Mouse (Mus musculus): ENCODE results near the gene Sh3bgrl2. TPM values are rescaled to one million over a fixed set of nuclear protein-coding genes. Genes with fewer than 3 reads are reported as not detected.

Gene Sh3bgrl2
- polyA plus RNA-seq, 2 experiments from 2014 or later, result 7.2 to 11.8 TPM

- ATAC-seq, result no peak
Measured at GRCm38 (mm10) chr9:83631920-83632319, 83.8 kb downstream of the Sh3bgrl2 start.

- ATAC-seq, result no peak
Measured at GRCm38 (mm10) chr9:83634703-83635102, 86.6 kb downstream of the Sh3bgrl2 start.

- no peak for ATAC-seq
Measured at GRCm38 (mm10) chr9:83635997-83636396, 87.9 kb downstream of the Sh3bgrl2 start.

GRCm38 (mm10) chr9:83643139-83643538, 95.0 kb downstream of the Sh3bgrl2 start:
- ATAC-seq, result no peak

DNA sequence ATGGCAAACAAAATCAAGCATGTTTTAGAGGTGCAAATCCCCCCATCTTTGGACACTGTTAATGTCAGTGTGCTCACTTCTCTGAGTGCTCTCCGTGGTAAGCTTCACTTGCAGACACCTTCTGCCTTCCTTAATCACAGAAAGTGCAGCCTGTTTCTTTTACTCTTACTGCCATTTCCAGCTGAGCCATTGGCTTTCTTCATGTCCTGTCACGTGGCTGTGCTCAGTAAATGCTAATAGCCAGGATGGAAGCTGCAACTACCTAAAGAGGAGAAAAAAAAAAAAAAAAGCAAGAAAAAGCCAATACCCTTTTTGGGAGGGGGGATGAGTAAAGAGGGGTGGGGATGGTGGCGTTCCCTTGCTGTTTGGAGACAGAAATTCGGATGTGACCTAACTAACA, 95.7 kb downstream of the Sh3bgrl2 start:
- no peak for ATAC-seq

- ATAC-seq, result no peak
Measured at GRCm38 (mm10) chr9:83646215-83646614, 98.1 kb downstream of the Sh3bgrl2 start.

DNA sequence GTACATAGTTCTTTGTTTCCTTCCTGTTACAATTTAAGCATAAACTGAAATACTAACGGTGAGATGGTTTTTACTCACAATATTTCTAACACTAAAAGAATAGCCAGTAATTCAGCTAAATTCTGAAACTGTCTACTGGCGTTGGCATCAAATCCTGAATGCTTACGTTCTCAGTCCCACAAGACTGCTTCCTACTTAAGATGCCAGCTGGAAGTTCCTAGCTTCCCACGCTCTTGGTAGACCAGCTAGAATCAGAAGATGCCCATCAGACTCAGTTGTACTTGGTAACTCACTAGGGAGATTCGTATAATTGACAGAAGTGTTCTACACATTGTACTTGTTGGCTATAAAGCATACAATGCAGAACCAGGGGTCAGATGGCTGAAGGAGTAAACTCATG, 98.6 kb downstream of the Sh3bgrl2 start:
- no peak for ATAC-seq

GRCm38 (mm10) chr9:83647919-83648705, 100.0 kb downstream of the Sh3bgrl2 start:
- ATAC-seq, result no peak

- no peak for ATAC-seq
Measured at GRCm38 (mm10) chr9:83648733-83649132, 100.6 kb downstream of the Sh3bgrl2 start.

- ATAC-seq, result no peak
Measured at GRCm38 (mm10) chr9:83652015-83652414, 103.9 kb downstream of the Sh3bgrl2 start.

GRCm38 (mm10) chr9:83652590-83653172, 104.6 kb downstream of the Sh3bgrl2 start:
- ATAC-seq, result peak; percentile 81

DNA sequence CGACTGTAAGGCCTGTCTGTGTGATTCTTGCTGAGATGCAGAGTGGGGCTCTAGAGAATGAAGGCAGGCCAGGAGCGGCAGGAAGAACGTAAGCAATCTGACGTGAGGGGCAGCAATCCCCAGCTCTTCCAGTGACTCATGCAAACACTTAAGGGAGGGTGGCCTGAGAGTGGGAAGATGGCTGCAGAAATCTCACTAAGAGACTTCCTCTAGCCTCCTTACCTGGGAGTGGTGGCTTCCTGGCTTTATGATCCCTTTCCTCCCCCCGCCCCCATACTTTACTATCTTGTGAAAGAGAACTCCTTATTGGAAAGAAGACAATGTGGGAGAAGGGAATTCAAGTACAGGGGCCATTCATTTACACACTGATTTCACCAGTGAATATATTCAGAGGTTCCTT, 106.5 kb downstream of the Sh3bgrl2 start:
- ATAC-seq, result no peak

GRCm38 (mm10) chr9:83656960-83657651, 109.0 kb downstream of the Sh3bgrl2 start:
- ATAC-seq, result no peak

DNA sequence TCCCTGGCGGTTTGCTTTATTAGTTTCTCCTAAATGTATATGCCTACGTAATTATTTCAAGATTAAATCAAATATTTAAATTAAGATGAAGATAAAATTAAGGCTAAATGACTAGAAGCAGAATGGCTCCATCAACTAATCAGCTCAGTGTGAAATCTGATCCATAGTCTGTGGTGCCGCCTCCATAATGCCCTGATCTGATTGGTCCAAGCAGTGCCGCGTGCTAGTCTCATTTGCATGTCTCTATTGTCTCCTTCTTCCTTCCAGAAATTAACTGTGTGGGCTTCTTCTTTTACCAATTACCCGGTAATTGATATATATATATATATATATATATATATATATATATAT, 109.5 kb downstream of the Sh3bgrl2 start:
- no peak for ATAC-seq

DNA sequence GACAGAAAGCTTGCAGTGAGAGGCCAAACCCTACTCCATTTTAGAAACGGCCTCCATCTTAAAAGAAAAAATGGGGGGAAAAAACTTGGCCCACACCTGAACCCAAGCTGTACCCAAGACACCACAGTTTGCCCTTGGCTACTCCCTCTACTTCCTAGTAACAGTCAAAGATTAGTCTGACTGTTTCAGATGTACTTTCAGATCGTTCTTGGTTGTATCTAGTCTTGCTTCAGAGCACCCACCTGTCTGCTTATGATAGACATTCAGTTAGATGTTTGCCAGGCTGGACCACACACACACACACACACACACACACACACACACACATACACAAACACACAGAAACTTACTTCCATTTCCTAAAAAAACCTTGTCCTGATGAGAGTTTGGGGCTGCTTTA, 111.0 kb downstream of the Sh3bgrl2 start:
- no peak for ATAC-seq

DNA sequence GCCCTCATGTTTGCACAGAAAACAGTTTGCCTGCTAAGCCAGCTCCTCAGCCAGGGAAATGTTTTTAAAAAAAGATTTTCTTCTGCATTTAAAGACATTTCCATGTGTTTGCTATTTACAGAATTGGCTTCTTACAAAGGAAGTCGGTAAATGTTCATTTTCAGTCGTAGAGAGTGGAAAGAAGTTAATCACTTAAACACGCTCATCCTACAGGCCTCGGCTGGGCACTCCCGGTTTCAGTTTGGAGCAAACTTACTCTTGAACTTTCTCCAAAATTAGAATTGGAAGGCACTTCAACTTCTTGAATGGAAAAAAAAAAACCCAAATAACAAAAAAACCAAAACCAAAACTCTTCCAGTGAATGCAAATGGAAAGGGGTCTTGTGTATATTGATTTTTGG, 113.7 kb downstream of the Sh3bgrl2 start:
- ATAC-seq, result no peak

GRCm38 (mm10) chr9:83663981-83664897, 116.1 kb downstream of the Sh3bgrl2 start:
- no peak for ATAC-seq

DNA sequence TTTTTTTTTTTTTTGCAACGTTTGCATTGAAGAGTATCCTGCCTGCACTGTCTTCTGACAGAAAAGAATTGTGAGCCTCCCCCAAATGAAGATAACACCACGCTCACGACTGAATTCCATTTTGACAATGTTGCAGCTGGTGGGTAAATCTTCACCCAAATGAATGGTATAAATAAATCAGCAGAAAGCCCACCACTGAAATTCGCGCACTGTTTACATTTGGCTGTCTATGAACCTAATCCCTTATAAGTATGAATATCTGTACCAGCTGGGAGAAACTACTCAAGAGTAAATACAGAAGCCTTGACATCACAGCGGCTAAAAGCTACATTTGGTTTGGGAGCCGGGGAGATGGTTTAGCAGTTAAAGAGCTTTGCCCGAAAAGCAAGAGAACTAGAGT, 116.8 kb downstream of the Sh3bgrl2 start:
- no peak for ATAC-seq

- ATAC-seq, result no peak
Measured at GRCm38 (mm10) chr9:83667031-83667430, 118.9 kb downstream of the Sh3bgrl2 start.

DNA sequence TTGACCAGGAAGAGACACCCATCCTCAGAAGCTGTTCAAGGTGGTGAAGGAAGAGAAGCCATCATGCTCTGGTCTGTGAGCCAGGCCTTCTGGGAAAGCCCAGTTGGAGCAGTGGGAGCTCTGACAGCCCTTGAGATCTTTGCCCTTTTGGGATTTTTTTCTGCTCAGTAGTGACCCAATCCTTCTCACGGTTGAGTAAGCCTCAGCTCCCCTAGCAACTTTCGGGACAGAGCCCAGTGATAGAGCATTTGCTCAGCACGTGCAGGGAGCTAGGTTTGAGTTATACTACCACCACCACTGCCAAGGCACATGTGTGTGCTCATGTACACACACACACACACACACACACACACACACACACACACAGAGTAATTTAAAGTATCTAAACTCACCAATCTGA, 131.5 kb downstream of the Sh3bgrl2 start:
- no peak for ATAC-seq

GRCm38 (mm10) chr9:83681661-83682655, 133.8 kb downstream of the Sh3bgrl2 start:
- no peak for ATAC-seq

All from activated CD4-positive, CD25-positive, alpha-beta regulatory T cell, adult 4 months (primary cell).